Mouse (Mus musculus): ENCODE measurements at regions not wholly inside any gene's neighbourhood (a gene's known extent, or its start where the extent isn't known, plus 50 kb on each side); places are given as distances from the start of the nearest gene placed in this dataset.

DNA sequence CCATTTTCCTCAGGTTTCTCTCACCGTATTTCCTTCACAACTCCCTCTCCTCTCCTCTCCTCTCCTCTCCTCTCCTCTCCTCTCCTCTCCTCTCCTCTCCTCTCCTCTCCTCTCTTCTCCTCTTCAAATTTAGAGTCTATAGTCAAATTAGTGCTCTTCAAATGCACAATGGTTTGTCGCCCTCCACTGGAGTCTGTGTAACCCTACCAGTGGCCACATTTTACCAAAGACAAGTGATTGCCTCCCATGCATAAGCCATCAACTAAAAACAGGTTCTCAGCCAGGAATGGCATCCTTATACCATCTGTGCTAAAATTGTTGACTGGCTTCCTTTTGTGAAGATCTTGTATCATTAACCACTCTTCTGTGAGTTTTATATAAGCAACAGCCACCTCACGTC is 979.5 kb upstream of the Adam24 start:
- peak; percentile 35 for DNase-seq (ENCODE audit: low read depth, low spot score)

DNA sequence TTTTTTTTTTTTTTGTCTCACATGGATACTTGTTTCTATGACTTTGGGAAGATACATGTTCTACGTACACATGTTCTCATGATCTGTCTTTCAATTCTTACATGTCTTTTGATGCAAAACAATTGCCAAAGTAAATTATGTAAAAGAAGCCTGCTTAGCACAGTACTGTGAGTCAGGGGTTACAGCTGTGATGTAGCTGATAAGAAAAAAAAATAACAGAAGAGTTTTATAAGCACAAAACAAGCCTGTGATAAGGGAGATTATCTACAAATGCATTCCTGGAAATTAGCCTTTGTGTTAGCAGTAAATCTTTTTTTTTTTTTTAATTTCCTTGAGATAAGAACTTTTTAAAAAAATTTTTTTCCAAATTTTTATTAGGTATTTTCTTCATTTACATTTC is 969.0 kb upstream of the Adam24 start:
- DNase-seq (ENCODE audit: low read depth, low spot score), result no peak

DNA sequence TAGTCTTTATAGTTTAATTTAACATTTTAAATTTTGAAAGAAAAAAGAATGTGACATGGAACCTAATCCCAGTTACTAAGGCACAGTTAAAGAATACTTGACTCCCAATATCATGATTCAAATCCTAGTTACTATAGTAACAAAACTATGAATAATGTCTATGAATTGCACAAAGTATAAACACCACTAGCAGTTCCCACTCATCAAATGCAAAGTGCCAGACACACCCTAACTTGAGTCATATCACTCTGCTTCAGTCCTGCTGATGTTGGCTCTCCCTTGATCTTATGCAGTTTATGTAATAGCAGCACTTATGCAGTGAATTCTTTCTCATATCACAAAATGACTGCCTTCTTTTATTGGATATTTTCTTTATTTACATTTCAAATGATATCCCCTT is 932.5 kb upstream of the Adam24 start:
- DNase-seq (ENCODE audit: low read depth, low spot score), result peak; percentile 85

DNA sequence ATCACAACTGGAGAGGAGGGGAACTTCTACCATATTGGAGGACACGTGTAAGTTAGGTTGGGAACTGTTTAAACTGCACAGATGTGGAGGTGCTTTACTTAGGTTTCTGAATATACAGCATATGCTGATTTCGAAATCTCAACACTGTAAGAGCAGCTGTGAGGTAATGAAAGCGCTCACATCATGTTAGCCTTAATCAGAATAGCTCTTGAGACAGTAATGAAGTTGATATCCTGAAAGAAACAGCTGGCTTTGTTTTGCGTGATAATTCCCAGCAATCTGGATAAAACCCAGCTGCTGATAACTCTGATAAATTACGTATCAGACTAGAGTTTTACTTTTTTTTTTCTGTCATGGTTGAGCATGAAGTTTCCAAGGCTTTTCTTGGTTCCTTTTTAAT is 928.7 kb upstream of the Adam24 start:
- DNase-seq (ENCODE audit: low read depth, low spot score), result no peak

DNA sequence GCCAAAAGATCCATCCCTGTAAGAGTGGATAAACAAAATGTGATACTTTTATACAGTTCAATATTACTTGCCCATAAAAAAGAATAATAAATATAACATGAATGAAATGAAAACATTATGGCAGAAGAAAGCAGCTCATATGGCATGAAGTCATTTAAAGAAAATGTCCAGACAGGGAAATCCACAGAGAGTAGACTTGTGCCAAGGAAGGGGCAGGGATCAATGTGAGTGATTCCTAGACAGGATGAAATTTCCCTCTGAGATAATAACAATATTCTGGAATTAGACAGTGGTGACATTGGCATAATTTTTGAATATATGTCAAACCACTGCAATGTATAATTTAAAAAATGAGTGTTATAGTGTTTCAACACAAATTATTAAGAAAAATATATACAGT is 915.0 kb upstream of the Adam24 start:
- no peak for DNase-seq (ENCODE audit: low read depth, low spot score)

DNA sequence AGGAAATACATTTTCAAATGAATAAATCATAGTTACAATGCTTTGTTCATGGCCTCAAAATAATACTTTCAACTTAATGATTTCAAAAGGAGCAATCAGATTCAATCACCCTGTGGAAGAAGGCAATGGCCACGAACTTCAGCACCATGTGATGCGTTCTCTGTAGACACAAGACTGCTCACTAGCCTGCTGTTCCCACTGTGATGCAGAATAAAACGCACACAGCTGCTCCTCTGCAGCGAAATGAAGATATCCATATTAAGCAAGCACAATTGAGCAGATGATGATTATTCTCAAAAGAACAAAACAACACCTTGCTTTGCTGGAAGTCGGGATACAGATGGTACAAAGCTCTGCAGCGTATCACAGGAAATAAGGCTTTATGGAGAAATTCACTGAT is 895.4 kb upstream of the Adam24 start:
- peak; percentile 54 for DNase-seq (ENCODE audit: low read depth, low spot score)

DNA sequence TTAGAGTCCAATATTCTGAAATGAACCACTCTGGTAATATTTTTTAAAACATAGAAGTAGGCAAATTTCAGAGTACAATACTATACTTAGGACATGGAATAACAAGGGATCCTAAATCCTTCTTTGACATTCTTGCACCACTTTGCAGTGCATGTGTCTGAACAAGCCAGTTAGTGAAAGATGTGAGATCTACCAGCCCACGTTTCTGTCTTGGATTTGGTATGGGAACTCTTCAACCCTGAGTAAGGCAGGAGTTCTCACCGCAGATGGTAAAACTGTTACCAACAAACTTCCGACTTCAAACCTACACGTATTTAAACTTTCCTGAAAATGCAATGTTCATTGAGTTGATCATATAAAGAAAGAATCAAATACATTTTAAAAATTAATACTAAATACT is 894.7 kb upstream of the Adam24 start:
- DNase-seq (ENCODE audit: low read depth, low spot score), result peak; percentile 53

DNA sequence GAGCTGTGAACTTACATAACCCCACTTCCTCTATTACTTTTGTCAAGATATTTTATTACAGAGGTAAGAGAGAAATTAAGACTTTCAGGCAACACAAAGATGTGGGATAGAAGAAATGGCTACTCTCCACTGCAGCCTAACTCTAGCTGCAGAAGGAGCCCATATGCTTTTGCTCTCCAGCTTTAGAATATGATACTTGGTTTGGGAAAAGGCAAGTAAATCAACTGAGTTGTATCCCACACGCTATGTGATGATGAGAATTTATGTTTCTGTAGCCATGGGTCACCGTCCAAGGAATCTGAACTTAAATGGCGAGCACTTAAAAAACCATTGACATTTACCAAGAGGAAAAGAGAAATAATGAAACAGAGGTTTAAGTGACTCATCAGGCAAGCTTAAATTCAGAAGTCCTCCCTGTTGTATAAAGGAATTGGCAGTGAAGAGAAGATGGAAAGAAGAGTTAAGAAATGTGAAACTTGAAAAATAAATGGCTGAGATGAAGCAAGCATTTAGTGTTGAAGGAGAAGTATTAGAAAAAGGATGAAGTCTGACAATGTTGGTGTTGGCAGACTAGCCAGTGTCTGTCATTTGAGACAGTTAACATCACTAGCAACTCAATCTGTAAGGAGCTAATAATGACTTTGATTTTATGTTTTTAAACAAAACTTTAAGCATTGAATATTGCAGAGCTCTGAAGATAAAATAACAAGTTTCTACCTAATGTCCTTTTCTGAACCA is 893.3 kb upstream of the Adam24 start:
- DNase-seq (ENCODE audit: low read depth, low spot score), result peak; percentile 24

DNA sequence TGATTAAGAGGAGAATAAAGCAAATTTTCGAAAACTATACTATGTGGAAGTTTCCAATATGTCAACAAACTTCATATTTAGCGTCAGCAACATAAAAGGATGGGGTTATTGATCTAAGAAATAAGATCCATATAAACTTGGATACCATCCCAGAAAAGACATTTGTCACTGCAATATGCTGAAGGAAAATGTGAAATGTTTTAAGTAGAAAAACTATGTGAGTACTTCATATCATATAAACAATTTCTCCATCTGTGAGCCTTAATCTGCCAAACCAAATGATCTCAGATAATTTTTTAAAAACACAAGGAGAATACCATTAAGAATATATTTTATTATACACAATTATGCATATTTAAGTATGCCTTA is 892.7 kb upstream of the Adam24 start:
- peak; percentile 52 for DNase-seq (ENCODE audit: low read depth, low spot score)

Measured in brain, adult 2 months (tissue).